Mouse (Mus musculus): Measurements from ENCODE around the gene Mrps18b. TPM values are rescaled to one million over a fixed set of nuclear protein-coding genes. Genes with fewer than 3 reads are reported as not detected.

The Mrps18b gene
- polyA plus RNA-seq, 1 experiment, result 131 TPM

DNA sequence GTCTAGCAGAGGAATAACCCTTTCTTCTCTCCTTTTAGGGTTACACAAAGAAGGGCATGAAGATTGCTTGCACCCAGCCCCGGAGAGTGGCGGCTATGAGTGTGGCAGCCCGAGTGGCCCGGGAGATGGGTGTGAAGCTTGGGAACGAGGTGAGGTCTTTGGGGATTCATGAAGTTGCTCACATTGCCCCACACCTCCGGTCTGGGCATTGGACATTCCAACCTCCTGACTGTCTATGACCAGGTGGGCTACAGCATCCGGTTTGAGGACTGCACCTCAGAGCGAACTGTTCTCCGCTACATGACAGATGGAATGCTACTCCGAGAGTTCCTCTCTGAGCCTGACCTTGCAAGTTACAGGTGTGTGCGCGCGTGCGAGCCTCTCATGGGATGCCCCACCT, 32.4 kb downstream of the Mrps18b start:
- no peak for DNase-seq (ENCODE audit: low read depth, low spot score)
- 97% methylated on average over 14 of the region's 14 CpGs for WGBS

DNA sequence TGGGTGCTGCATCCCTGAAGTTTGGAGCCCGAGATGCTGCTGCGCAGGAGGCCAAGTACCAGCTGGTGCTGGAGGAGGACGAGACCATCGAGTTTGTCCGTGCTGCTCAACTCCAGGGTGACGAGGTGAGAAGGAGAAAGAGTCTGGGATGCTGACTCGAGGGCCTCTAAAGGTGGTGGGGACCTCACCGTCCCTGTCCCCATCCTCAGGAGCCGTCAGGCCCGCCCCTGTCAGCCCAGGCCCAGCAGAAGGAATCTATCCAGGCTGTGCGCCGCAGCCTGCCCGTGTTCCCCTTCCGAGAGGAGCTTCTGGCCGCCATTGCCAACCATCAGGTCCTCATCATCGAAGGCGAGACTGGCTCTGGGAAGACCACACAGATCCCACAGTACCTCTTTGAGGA, 33.3 kb downstream of the Mrps18b start:
- no peak for DNase-seq (ENCODE audit: low read depth, low spot score)
- 93% methylated on average over 17 of the region's 17 CpGs for WGBS

DNA sequence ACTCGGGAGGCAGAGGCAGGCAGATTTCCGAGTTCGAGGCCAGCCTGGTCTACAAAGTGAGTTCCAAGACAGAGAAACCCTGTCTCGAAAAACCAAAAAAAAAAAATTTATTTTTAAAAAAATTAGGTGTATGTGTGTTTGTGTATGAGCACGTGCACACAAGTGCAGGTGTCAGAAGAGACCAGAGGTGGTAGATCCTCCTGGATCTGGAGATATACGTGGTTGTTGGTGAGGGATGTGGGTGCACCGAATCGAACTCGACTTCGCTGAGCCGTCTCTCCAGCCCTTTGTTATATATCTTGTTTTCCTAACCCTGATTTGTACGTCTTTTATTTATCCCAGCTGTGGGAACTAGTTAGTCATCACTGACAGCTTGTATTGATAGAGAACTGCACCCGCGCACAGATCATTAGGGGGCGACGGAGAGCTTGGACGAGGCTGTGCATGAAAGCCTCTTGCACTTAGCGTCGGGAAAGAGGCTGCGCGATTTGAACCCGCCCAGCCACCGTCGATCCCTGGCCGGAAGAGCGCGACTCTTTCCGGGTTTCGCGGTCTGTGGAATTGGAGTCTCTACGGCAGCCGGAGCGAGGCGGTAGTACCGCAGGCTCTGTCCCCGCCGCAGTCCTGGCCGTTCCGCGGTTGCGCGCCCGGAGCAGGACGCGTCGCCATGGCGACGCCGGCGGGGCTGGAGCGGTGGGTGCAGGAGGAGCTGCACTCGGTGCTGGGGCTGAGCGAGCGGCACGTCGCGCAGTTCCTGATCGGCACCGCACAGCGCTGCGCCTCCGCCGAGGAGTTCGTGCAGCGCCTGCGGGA, 36.7 kb downstream of the Mrps18b start, which contains the start of gene Dhx16:
TSS of gene Dhx16 (plus strand) at position 575 of the 813 bp plus-strand sequence.
- DNase-seq (ENCODE audit: low read depth, low spot score), result peak; percentile 94
- 5% methylated on average over 66 of the region's 66 CpGs for WGBS

GRCm38 (mm10) chr17:35874721-35875120, 41.5 kb downstream of the Mrps18b start:
- WGBS, result 69% methylated on average over 6 of the region's 6 CpGs

DNA sequence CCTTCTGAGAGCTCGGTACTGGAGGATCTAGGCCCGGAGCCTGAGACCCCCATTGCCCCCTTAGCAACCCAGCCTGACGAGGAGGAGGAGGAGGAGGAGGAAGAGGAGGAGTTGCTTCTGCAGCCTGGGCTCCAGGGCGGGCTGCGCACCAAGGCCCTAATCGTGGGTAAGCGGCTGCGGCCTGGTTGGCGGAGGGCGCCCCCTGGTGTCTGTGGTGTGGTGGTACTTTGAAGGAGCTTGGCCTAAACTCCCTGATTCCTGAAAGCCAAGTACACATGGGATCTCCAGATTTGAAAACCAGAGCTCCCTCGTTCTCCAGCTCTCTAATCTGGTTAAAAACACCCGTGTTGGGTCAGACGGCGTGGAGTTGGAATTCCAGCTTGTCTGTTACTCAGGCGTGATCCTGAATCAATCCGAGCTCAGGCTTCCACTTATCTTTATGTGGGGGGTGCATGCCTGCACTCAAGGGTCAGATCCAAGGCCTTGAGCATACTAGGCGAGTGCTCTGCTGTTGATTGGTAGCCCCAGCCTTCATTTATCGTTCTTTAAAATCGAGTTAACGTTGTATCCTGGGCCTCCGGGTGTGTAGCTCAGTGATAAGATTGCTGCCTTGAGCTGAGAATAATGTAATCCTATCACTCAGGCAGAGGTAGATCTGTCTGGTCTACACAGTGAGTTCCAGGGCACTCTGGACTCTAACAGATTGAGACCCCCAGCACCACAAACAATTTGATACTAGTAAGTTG, 42.2 kb downstream of the Mrps18b start:
- no peak for DNase-seq (ENCODE audit: low read depth, low spot score)
- 27% methylated on average over 21 of the region's 21 CpGs for WGBS

More at GRCm38 (mm10) chr17:35874721-35875120, 41.5 kb downstream of the Mrps18b start:
- DNase-seq (ENCODE audit: low read depth, low spot score), result no peak

GRCm38 (mm10) chr17:35870884-35871696, 45.1 kb downstream of the Mrps18b start:
- 64% methylated on average over 8 of the region's 8 CpGs for WGBS
- DNase-seq (ENCODE audit: low read depth, low spot score), result no peak

DNA sequence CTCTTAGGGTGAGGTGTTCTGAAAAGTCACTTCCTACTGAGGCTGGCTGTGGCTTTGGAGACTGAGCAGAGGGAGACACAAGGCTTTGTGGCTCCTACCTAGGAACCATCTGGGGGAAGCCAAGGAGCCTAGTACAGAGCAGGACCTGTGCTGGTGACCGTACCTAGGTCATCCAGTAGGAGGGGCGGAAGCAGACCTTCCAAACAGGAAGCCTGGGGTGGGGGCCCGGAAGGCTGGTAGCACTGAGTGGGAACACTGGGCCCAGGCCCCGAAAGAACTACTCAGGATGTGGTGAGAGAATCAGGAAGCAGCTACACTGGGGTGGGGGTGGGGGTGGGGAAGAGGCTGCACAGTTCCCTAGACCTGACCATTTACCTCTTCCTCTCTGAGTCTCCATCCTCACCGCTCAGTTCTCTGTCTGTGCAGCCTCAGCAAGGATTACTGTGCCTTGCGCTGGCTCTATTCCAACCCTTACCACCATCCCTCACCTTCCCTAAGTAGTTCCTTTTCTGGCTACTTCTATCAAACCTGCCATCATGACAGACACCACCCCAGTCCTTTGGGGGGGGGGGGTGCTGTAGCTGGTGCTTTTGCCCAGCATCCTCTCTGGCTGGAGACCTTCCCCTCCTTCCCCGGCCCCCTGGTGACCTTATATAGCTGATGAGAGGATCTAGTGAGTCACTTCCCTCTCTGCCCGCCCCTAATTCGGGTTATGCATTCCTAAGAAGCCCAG, 45.9 kb downstream of the Mrps18b start:
- 39% methylated on average over 9 of the region's 9 CpGs for WGBS
- no peak for DNase-seq (ENCODE audit: low read depth, low spot score)

GRCm38 (mm10) chr17:35869346-35870067, 46.7 kb downstream of the Mrps18b start:
- WGBS, result 7% methylated on average over 7 of the region's 7 CpGs
- DNase-seq (ENCODE audit: low read depth, low spot score), result no peak

DNA sequence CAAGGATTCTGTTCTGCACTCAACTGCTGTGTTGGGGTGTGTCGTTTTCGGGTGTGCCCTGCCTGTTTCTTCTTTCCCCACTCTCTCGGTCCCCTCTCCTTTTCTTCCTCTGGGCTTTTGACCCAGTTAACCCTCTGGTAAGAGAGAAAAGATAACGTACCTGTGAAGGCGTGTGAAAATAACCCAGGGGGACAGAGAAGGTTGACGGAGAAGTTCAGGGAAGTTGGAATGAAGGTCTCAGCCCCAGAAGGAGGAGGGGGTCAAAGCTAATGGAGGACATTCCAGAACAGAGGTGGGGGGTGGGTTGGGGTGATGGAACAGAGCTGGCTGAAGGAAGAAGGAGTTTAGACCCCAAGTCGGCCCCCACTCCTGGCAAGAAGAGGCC, 47.2 kb downstream of the Mrps18b start:
- 15% methylated on average over 7 of the region's 7 CpGs for WGBS
- no peak for DNase-seq (ENCODE audit: low read depth, low spot score)

GRCm38 (mm10) chr17:35868165-35868820, 47.9 kb downstream of the Mrps18b start:
- DNase-seq (ENCODE audit: low read depth, low spot score), result no peak
- 37% methylated on average over 17 of the region's 17 CpGs for WGBS

DNA sequence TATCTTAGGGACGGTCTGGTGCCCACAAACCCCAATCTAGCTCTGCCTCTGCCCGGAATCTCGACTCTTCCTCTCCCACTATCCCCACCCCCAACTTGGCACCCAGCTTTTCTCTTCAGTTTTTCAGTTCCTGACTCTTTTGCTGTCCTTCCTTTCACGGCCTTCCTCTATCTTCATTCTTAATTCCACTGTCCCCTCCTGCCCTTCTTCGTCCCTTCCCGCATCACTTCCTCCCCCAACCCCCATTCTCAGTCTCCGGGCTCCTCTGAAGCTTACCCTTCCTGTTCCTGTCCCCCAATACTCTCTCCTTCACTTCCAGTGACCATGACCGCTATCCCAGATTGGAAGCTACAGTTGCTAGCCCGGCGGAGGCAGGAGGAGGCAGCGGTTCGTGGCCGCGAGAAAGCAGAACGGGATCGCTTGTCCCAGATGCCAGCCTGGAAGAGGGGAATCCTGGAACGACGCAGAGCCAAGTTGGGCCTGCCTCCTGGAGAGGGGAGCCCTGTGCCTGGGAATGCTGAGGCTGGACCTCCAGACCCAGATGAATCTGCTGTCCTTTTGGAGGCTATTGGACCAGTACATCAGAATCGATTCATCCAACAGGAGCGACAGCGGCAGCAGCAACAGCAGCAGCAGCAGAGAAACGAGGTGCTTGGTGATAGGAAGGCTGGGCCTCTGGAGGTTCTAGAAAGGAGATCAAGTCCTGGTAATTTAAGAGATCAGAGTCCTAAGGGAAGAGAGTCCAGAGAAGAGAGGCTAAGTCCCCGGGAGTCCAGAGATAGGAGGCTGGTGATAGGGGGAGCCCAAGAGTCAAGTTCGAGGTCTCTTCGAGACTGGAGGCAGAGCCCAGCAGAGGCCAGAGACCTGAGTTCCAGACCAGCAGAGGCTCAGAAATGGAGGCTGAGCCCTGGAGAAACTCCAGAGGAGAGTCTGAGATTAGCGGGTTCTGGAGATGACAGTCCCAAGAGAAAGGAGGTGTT, 49.0 kb downstream of the Mrps18b start:
- DNase-seq (ENCODE audit: low read depth, low spot score), result no peak
- 19% methylated on average over 26 of the region's 26 CpGs for WGBS

- WGBS, result 1% methylated on average over 37 of the region's 38 CpGs
- no peak for DNase-seq (ENCODE audit: low read depth, low spot score)
These were observed 49.8 kb downstream of the Mrps18b start for GRCm38 (mm10) chr17:35866281-35866831.

DNA sequence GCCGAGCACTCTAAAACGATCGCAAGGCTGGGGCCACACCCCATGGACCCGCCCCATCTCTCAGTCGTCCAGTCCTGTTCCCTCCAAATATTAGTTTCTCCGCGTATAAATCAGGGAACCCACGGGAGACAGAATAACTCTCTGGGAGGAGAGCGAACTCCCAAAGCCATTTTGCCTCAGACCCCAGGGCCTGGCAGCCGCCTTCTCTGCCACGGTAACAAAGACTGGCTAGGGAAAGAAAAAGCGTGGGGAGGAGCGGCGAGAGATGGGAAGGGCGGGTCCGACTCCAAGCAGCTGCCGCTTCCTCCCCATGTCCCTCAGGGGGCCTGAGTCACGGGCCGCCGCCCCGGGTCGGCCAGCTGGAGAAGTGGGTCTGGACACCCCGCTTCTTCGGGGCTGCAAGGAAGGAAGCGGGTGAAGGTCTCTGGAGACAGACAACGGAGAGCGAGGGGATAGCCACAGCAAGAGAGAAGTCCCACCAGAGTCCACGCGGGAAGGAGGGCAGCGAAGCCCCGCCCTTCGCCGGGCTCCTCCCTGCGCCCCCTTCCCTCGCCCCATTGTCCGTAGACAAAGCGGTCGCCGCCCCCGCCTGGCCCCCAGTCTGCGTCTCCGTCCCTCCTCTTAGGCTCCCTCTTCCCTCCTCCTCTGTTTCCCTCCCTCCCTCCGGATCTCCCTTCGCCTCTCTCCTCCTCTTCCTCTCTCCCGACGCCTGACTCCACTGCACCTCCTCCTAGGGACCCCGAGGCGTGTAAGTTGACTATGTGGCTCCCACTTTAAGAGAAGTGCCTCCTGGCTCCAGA, 50.5 kb downstream of the Mrps18b start, which contains the start of gene Ppp1r18:
TSS of gene Ppp1r18 (plus strand) at position 113 of the 800 bp plus-strand sequence.
- WGBS, result under 1% methylated on average over 48 of the region's 48 CpGs
- DNase-seq (ENCODE audit: low read depth, low spot score), result no peak

GRCm38 (mm10) chr17:35864832-35865353, 51.3 kb downstream of the Mrps18b start:
- DNase-seq (ENCODE audit: low read depth, low spot score), result no peak
- 47% methylated on average over 10 of the region's 10 CpGs for WGBS

DNA sequence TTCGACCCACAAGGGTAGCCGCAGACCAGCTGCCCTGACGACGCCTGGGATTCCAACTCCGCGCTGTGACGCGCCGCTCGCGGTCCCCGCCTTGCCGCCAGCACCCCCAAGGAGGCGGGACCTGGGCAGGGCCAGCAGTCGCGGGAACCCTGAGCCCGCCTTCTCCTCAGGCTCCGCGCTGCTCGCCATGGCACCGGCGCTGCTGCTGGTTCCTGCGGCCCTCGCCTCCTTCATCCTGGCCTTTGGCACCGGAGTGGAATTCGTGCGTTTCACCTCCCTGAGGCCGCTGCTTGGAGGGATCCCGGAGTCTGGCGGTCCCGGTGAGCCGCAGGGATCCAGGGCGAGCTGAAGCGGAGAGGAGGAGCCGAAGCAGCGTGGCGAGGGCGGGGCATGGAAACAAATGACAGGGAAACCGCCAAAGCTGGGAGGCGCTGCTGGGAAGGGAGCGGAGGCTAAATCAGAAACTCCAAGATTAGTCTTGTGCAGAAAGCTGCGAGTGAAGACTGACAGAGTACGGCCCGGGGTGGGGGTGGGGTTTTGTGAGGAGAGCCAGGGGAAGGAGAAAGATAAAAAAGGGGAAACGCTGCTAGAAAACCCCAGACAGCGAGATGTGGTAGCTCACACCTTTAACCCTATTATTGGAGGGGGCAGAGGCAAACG, 54.9 kb downstream of the Mrps18b start, which contains the start of gene Nrm:
TSS of gene Nrm (plus strand) at position 121 of the 660 bp plus-strand sequence.
- WGBS, result 1% methylated on average over 47 of the region's 47 CpGs
- no peak for DNase-seq (ENCODE audit: low read depth, low spot score)
